Mouse (Mus musculus): ENCODE measurements at regions not wholly inside any gene's neighbourhood (a gene's known extent, or its start where the extent isn't known, plus 50 kb on each side); places are given as distances from the start of the nearest gene placed in this dataset.

GRCm38 (mm10) chr13:75204417-75204816 is 114.8 kb downstream of the Pcsk1 start:
- DNase-seq (ENCODE audit: low spot score), result peak; percentile 54

- DNase-seq (ENCODE audit: low spot score), result no peak
These were observed 134.3 kb downstream of the Pcsk1 start for GRCm38 (mm10) chr13:75223944-75224343.

GRCm38 (mm10) chr13:75225581-75226297 is 136.1 kb downstream of the Pcsk1 start:
- DNase-seq (ENCODE audit: low spot score), result no peak

GRCm38 (mm10) chr13:75227616-75228277 is 138.1 kb downstream of the Pcsk1 start:
- peak; percentile 76 for DNase-seq (ENCODE audit: low spot score)

- DNase-seq (ENCODE audit: low spot score), result no peak
These were observed 146.8 kb downstream of the Pcsk1 start for GRCm38 (mm10) chr13:75236424-75236823.

All from retina, embryonic 14.5 days (tissue).